Mouse (Mus musculus): Measurements from ENCODE around the gene Cnnm4.

Gene Cnnm4

GRCm38 (mm10) chr1:36471181-36472105 lies at the start of gene Cnnm4:
TSS of gene Cnnm4 (plus strand) at chr1:36471620.
- DNase-seq (ENCODE audit: low spot score): peak; percentile 50

DNA sequence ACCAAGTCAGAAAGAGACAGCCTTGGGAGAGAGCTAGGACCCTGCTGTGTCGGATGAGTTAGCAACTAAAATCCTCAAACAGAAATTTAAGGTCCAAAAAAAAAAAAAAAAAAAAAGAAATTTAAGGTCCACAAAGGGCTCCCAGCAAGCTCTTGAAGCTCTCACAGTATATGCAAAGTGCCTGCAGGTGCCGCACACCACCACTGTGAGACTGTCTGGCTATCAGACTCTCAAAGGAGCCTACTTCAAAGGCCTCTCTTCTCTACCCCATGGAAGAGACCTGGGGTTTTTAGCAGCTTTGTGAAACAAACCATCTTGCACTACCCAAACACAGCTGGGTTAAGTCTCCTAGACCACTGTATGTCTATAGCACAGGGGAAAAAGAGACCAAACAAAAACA lies 41.9 kb upstream of the Cnnm4 start:
- no peak for DNase-seq (ENCODE audit: low spot score)

- DNase-seq (ENCODE audit: low spot score): no peak
Measured at GRCm38 (mm10) chr1:36432999-36433398, 38.4 kb upstream of the Cnnm4 start.

- no peak for DNase-seq (ENCODE audit: low spot score)
Measured at GRCm38 (mm10) chr1:36433616-36434015, 37.8 kb upstream of the Cnnm4 start.

DNA sequence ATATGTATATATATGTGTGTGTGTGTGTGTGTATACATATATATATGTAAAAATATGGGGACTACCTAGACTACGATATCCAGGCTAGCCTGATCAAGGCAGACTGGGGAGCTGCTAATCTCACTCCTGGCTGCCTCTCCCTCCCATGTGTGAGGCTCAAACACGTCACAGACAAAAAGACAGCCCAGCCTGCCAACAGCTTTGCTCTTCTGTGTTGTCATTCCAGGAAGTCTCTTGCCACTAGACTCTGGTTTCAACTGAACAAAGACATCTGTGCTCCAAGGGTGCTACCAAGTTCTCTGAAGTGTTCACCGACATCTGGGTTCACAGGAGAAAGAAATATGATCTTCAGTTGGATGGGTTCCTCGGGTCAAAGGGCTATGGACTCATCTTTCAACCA lies 36.3 kb upstream of the Cnnm4 start:
- DNase-seq (ENCODE audit: low spot score): no peak

GRCm38 (mm10) chr1:36436515-36436914 lies 34.9 kb upstream of the Cnnm4 start:
- no peak for DNase-seq (ENCODE audit: low spot score)

DNA sequence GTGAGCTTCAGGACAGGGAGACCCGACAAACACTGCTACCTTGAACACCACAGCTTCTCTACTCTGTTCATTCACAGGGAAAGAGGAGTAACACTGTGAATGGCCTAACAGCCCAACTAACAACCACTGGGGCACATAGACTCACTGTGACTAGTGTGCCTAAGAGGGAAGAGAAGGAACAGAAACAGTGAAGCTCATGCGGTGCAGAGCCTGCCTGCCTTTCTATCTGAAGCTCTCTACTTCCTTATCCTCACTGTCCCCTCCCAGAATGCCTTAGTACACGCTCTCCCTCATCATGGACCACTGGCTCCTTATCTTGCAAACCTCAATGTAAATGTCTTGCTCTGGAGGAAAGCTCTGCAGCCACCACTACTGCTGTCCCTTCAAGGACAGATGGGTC lies 34.2 kb upstream of the Cnnm4 start:
- DNase-seq (ENCODE audit: low spot score): no peak

DNA sequence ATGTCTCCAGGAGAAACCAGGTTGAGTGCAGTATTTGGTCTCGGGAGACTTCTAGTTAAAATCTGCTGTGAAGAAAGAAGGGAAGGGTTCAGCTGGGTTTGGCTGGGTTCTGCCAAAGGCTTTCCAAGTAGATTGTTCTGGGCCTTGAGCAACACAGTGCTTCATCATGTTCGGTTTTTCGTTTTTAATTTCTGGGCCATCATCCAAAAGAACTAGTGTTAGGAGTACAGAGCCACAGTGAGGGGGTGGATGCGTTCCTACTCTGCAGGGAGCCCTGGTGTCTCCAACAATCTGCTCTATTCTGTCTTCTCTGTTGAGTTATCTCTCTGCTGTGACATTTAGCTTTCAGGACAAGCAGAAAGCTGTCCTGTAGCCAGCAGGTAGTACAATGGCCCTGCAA lies 30.3 kb upstream of the Cnnm4 start:
- DNase-seq (ENCODE audit: low spot score): peak; percentile 71

DNA sequence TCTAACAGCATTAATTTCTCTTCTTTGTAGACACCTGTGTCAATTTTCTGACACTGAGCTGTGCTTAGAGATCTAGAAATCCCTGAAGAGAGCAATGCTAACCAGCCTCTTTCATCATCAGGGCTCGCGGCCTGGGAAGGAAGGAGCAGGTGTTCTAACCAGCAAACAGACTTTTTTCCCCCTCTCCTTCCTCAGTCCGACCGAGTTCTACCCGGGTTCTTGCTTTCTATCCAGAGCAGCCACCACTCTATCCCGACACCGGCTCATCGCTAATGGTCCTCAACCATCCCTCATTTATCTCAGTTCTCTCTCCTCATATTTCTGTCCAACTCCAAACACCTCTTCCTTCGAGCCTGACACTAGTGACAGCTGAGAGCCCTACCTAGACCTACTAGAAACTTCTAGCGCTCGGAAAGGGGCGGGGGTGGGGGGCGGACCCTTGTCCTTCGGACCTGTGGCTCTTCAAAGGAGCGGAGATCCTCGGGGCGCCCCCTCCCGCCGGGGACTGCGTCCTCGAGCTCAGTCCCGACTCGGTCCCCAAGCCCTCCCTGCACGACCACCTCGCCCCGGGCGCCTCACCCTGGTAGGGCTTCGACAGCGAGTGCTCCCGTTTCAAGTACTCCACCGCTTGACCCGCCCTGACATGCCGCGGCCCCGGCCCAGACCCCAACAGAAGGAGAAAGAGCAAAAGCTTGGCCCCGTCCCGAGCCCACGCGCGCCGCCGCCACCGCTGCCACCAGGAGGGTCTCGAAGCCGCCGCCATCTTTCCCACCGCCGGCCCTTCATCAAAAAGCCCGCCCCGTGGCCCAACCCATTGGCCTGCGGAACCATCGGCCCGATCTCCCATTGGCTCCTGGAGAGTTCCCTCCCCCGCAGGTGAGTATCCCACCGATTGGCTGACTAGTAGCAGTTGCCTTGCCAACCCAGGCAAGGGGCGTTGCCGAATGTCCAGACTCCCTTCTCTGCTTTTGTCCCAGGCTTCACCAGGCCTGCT lies 26.7 kb upstream of the Cnnm4 start, which contains the start of gene Lman2l:
TSS of gene Lman2l (minus strand) at position 801 of the 994 bp plus-strand sequence.
- DNase-seq (ENCODE audit: low spot score): peak; percentile 93

- no peak for DNase-seq (ENCODE audit: low spot score)
Measured at GRCm38 (mm10) chr1:36445508-36445907, 25.9 kb upstream of the Cnnm4 start.

- no peak for DNase-seq (ENCODE audit: low spot score)
Measured at GRCm38 (mm10) chr1:36446106-36446824, 25.2 kb upstream of the Cnnm4 start.

DNA sequence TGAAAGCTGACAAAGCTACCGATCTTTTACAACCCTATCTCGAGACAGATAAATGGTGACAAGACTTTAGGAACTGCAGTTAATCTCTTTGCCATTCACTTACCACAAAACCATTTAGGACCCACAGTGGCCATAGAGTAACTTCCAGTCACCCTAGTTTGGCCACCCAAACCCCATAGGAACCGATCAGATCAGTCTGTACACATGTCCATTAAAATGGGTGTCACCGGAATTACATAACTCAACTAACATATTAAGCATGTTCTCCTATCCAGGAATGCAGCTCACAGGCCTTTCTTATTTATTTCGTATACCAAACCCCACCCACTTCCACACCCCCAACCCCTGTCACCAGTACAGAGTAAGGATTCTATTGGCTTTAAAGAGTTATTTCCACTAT lies 24.6 kb upstream of the Cnnm4 start:
- no peak for DNase-seq (ENCODE audit: low spot score)

DNA sequence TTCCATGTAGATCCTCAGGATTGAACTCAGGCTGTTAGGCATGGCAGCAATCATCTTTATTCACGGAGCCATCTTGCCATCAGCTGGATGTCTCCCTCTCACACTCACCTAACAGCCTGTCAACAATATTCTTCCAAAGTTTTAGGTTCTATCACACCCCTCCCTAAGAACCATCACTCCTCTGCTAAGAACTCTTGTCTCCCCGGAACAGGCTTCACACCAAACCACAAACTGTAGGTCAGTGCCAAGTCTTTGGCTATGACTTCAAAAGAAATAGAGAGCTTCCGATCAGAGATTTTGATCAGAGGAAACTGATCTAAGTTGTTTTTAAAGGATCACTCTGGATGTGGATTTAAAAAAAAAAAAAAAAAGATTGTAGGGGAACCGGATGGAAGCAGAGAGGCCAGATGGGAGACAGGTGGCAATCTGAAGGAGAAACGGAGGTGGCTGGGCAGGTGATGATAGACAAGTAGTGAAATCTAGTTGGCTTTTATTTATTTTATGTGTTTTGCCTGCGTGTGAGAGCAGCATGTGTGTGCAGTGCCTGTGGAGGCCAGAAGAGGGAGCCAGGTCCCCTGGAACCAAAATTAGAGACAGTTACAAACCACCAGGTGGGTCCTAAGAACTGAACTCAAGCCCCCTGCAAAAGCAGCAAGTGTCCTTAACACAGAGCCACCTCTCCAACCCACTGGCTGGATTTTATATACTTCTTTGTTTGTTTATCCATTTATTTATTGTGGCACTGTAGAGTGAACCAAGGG lies 17.2 kb upstream of the Cnnm4 start:
- no peak for DNase-seq (ENCODE audit: low spot score)

DNA sequence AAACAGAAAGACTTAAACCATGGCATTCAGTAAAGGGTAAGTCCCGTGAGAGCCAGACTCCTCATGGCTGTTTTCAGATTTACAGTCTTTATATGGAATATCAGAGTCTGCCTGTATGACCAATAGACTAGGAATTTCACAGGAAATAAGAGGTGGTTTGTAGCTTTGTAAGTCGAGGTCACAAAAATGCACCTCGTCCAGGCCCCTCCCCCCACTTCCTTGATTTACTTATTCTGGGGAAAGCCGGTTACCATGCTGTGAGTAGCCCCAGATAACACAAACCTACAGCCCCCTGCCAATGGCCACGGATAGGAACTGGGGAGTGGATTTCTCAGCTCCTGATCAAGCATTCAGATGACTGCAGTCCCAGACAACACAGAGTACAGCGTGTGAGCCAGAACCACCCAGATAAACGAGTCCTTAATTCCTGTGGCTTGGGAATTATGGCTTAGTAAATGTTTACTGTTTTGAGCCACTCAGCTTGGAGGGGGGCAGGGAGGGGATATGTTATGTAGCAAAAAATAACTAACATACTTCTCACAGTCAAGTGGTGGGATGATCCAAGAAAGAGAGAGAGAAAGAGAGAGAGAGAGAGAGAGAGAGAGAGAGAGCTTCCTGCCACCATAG lies 13.9 kb upstream of the Cnnm4 start:
- no peak for DNase-seq (ENCODE audit: low spot score)

GRCm38 (mm10) chr1:36458169-36458568 lies 13.3 kb upstream of the Cnnm4 start:
- DNase-seq (ENCODE audit: low spot score): no peak

GRCm38 (mm10) chr1:36461829-36462228 lies 9.6 kb upstream of the Cnnm4 start:
- no peak for DNase-seq (ENCODE audit: low spot score)

DNA sequence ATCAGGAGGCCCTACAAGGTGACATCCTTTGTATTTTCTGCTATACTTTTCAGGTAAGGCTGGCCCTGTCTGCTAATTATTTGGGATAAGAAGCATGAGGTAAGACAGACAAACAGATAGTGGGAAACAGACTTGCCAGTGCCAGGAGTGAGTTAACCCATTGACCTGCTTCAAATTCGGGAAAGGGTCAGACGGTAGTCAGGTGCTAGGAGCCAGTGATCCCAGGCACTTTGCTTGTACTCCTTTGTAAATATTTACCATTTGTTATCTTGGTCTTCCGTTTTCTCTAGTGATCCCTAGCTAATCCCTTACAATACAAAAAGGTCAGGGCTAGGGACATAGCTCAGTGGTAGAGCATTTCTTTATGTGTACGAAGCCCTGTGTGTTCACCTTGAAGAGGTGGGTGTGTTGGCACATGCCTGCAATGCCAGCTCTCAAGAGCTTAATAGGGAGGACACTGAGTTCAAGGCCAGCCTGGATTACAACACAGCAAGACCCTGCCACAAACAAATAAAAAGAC lies 5.7 kb upstream of the Cnnm4 start:
- DNase-seq (ENCODE audit: low spot score): no peak

- no peak for DNase-seq (ENCODE audit: low spot score)
Measured at GRCm38 (mm10) chr1:36467446-36467845, 4.0 kb upstream of the Cnnm4 start.

DNA sequence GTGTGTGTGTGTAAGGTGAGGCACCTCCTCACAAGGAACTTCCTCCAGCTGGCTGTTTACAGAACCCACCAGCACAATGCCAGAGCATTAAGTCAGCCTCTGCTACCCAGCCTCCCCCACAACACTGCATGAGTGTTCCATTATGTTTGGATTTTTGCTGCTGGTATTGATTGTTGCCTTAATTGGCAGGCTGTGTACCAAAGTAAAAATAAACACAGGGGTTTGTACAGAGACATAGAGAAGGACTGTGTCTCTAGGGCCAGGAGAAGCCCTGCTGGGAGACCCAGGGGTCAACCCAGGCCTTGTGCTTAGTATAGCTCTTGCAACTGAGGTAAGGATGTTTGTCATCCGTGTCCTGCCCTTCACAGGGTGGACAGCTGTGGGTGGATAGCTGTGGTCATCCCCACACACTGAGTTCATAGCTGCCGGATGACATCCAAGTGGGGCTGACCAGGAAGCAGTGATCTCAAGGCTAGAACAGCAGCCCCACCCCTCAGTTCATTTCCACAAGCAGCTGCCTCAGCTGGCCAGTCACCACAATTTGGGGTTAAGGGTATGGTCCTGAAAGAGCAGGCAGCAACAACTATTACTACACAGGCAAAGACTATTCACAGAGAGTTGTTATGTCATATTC lies 1.5 kb upstream of the Cnnm4 start:
- no peak for DNase-seq (ENCODE audit: low spot score)

DNA sequence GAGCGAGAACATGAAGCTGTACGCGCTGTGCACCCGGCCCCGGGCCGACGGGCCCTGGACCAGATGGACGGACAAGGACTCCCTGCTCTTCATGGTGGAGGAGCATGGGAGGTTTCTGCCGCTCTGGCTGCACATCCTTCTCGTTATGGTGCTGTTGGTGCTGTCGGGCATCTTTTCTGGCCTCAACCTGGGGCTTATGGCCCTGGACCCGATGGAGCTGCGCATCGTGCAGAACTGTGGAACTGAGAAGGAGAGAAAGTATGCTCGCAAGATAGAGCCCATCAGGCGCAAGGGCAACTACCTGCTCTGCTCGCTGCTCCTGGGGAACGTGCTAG lies 653 bp downstream of the Cnnm4 start:
- no peak for DNase-seq (ENCODE audit: low spot score)
